14 mouse cellular contexts compared by ENCODE assay signal in genomic region chr12:76046561-76046960, GRCm38 (mm10).
"Had no signal": no experiment of that assay in that cellular context is flagged by ENCODE, and none has a peak within 500 bp of the region (broad histone marks: within the 10 kb centered on the region; RNA-seq: fewer than 3 reads in every experiment).

No protein-coding gene starts in this region.

- H3K4me2 ChIP-seq: kidney, embryonic 15.5 days; limb, embryonic 12.5 days; liver, embryonic 13.5 days; midbrain, embryonic 13.5 days; stomach, embryonic 15.5 days had no signal

- H3K27ac ChIP-seq: kidney, embryonic 15.5 days; limb, embryonic 12.5 days; liver, embryonic 13.5 days; macrophage; midbrain, embryonic 13.5 days; stomach, embryonic 15.5 days had no signal

- H3K4me3 ChIP-seq: kidney, embryonic 15.5 days; limb, embryonic 12.5 days; liver, embryonic 13.5 days; midbrain, embryonic 13.5 days; stomach, embryonic 15.5 days had no signal

- H3K4me1 ChIP-seq: kidney, embryonic 15.5 days; limb, embryonic 12.5 days; liver, embryonic 13.5 days; midbrain, embryonic 13.5 days; stomach, embryonic 15.5 days had no signal

- H3K9ac ChIP-seq: kidney, embryonic 15.5 days; limb, embryonic 12.5 days; liver, embryonic 13.5 days; liver, postnatal 0 days; midbrain, embryonic 13.5 days; stomach, embryonic 15.5 days had no signal

- H3K9me3 ChIP-seq: kidney, embryonic 15.5 days; limb, embryonic 12.5 days; liver, embryonic 13.5 days; midbrain, embryonic 13.5 days; stomach, embryonic 15.5 days had no signal

- ATAC-seq: intestine, embryonic 16.5 days; liver, postnatal 0 days; midbrain, embryonic 13.5 days had no signal

- H3K27me3 ChIP-seq: kidney, embryonic 15.5 days; limb, embryonic 12.5 days; liver, embryonic 13.5 days; midbrain, embryonic 13.5 days; stomach, embryonic 15.5 days had no signal

- DNase-seq: kidney, adult 2 months; kidney, postnatal 25 days; liver; liver, embryonic 13.5 days; liver, postnatal 0 days; right cerebral cortex, postnatal 14 days; thymus, adult 2 months; thymus, postnatal 4 days had no signal
